Mouse (Mus musculus) midbrain, embryonic 16.5 days (tissue): Measurements from ENCODE around the gene 4930518I15Rik. TPM values are rescaled to one million over a fixed set of nuclear protein-coding genes. Genes with fewer than 3 reads are reported as not detected.
"Not testable (repeated sequence)": the region's sequence is repeated elsewhere in the genome, so short reads cannot be mapped to it uniquely, and the experiment has no call there.

Source experiments
- ATAC-seq: fragments of 200-750 bp; cut with Nextera tagmentation; 2 replicates; pipeline ENCODE4 v1.8.0; 2017; ENCODE audit warnings: moderate TSS enrichment
- H3K27ac ChIP-seq: fragments of 300-500 bp; sonication (generic); 2 replicates; pipeline ENCODE4 v1.5.1; 2014; ENCODE audit warnings: mild to moderate bottlenecking, low read length, mixed read lengths
- H3K27me3 ChIP-seq: fragments of 300-500 bp; sonication (generic); 2 replicates; pipeline ENCODE4 v1.6.1; 2014; ENCODE audit warnings: low read depth, low read length, mixed read lengths; ENCODE audit not compliant: control insufficient read depth, insufficient read depth
- H3K36me3 ChIP-seq: fragments of 300-500 bp; sonication (generic); 2 replicates; pipeline ENCODE4 v1.6.1; 2014; ENCODE audit warnings: mild to moderate bottlenecking, low read length, moderate library complexity, mixed read lengths; ENCODE audit not compliant: control insufficient read depth, insufficient read depth
- H3K4me1 ChIP-seq: fragments of 300-500 bp; sonication (generic); 2 replicates; pipeline ENCODE4 v1.6.1; 2014; ENCODE audit warnings: mild to moderate bottlenecking, low read length, mixed read lengths; ENCODE audit not compliant: control insufficient read depth, insufficient read depth
- H3K4me2 ChIP-seq: fragments of 300-500 bp; sonication (generic); 2 replicates; pipeline ENCODE4 v1.6.1; 2014; ENCODE audit warnings: mild to moderate bottlenecking, low read length, mixed read lengths
- H3K4me3 ChIP-seq: fragments of 300-500 bp; sonication (generic); 2 replicates; pipeline ENCODE4 v1.5.1; 2014; ENCODE audit warnings: low read depth, mild to moderate bottlenecking, low read length, moderate library complexity, mixed read lengths
- H3K9ac ChIP-seq: fragments of 300-500 bp; sonication (generic); 2 replicates; pipeline ENCODE4 v1.6.1; 2014; ENCODE audit warnings: low read depth, low read length, mixed read lengths
- H3K9me3 ChIP-seq: fragments of 300-500 bp; sonication (generic); replicated peaks from 2 replicates; pipeline ENCODE4 v1.6.1; 2014; ENCODE audit warnings: mild to moderate bottlenecking, low read length, mixed read lengths; ENCODE audit not compliant: control insufficient read depth, poor library complexity, severe bottlenecking
- WGBS: fragments of 180-500 bp; shearing (Covaris S2); extraction: QIAGEN DNeasy Blood & Tissue Kit; methylation state at CpG from one replicate; pipeline ENCODE4 v1.1.7; 2014; 5-methylcytosine and 5-hydroxymethylcytosine counted together
- polyA plus RNA-seq: library from polyadenylated mRNA; unstranded; fragments of >200 nt; fragmentation: Nextera tagmentation; extraction: Ambion mirVana; gene quantifications from 2 replicates; pipeline ENCODE4 v1.2.1, GENCODE M21; 2015

4930518I15Rik gene
- polyA plus RNA-seq, 1 experiment from 2014 or later = 10.2 TPM

DNA sequence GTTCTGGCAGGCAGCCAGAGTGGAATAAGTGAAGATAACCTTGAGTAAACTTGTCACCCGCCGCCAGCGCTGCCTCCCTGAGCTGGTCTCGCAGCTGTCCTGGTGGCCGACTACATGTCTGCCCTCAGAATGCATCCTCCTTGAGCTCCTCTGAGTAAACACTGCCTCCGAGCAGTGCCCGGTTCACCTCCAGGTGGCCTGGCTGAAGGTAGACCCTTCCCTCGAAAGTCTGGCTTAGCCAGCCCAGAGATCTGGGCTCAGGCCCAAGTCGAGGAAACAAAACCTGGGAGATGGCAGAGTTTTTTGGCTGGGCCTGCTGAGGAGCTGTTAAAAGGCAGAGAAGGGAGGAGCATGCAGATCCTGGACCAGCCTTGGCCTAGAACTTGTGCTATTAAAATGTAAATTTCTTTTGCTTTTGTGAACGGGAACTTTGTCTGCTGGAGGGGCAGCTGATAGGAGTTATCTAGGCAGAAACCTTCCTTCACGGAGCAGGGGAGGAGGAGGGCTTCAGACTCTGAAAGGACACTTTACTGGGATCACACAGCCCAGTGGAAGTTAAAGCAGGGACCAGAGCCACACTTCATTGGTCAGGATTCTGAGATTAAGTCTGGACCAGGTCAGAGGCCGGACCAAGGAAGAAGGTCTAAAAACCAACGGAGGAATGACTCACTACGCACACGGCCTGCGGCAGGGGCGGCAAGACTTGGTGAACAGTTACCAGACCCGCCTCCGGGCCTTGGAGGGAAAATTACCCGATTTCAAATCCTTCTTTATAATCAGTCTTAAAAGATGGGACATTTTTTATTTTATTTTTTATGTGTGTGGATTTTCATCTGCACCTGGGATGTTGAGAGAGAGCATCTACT is 15.7 kb downstream of the 4930518I15Rik start:
- peak; percentile 54; the same call in 1 of the 2 replicates for ATAC-seq
- Histone ChIP-seq H3K36me3 (no peaks in the 10 kb centered on the region), H3K4me2 (peak overlapping the region; percentile 99), H3K27me3 (peaks cover 10% of the 10 kb centered on the region; the same call in 1 of the 2 replicates), H3K4me3 (peak overlapping the region; percentile 57), H3K9me3 (no peaks in the 10 kb centered on the region), H3K9ac (no peak overlapping the region), H3K4me1 (peaks cover 26% of the 10 kb centered on the region), H3K27ac (peak overlapping the region; percentile 70; the same call in 1 of the 2 replicates)
- WGBS = 7% methylated on average over 20 of the region's 20 CpGs

GRCm38 (mm10) chr2:156841028-156841840 is 16.5 kb downstream of the 4930518I15Rik start:
- H3K27me3 ChIP-seq = peaks cover 10% of the 10 kb centered on the region; the same call in 1 of the 2 replicates
- H3K4me1 ChIP-seq = peaks cover 26% of the 10 kb centered on the region
- H3K36me3 ChIP-seq = no peaks in the 10 kb centered on the region
- peak overlapping the region; percentile 99 for H3K4me2 ChIP-seq
- H3K4me3 ChIP-seq = peak overlapping the region; percentile 57
- peak overlapping the region; percentile 65 for H3K9ac ChIP-seq
- ATAC-seq = no peak
- under 1% methylated on average over 40 of the region's 42 CpGs for WGBS
- H3K9me3 ChIP-seq = no peaks in the 10 kb centered on the region
- peak overlapping the region; percentile 70 for H3K27ac ChIP-seq

DNA sequence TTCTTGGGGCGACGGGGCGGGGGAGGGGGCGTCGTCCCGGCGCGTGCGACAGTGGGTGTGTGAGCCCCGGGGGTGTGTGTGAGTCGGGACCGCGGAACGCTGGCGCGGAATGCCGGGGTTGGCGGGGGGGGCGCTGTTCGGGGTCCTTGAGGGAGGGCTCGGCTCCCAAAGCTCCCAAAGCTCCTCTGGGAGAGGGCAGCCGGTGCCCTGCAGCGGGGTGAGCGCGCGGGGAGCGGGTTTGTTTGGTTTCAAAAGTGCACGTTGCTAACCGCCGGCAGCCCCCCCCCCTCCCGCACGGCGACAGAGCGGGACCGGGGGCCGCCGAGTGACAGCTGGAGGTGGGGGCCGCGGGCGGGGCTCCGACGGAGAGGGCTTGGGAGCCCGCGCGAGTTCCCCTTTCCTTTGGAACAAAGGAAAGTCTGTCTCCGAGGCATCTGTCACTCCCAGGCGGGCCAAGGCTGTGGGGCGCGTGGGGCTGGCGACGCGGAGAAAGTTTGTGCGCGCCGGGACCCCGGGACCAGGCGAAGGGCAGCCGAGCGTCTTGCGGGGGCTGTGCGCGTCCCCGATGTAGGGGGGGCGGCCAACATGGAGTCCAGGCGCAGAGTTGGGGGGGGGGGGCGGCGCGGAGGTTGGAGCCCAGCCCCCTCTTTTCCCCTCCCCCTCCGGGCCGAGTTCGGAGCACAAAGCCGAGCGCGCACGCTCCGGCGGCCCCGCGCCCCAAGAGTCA is 17.3 kb downstream of the 4930518I15Rik start:
- Histone ChIP-seq H3K9me3 (no peaks in the 10 kb centered on the region), H3K27me3 (peaks cover 10% of the 10 kb centered on the region; the same call in 1 of the 2 replicates), H3K4me3 (peak overlapping the region; percentile 57), H3K9ac (peak overlapping the region; percentile 65), H3K4me1 (peaks cover 26% of the 10 kb centered on the region), H3K27ac (peak overlapping the region; percentile 70), H3K4me2 (peak overlapping the region; percentile 99), H3K36me3 (no peaks in the 10 kb centered on the region)
- under 1% methylated on average over 63 of the region's 79 CpGs for WGBS
- peak; percentile 47; the same call in 1 of the 2 replicates for ATAC-seq

DNA sequence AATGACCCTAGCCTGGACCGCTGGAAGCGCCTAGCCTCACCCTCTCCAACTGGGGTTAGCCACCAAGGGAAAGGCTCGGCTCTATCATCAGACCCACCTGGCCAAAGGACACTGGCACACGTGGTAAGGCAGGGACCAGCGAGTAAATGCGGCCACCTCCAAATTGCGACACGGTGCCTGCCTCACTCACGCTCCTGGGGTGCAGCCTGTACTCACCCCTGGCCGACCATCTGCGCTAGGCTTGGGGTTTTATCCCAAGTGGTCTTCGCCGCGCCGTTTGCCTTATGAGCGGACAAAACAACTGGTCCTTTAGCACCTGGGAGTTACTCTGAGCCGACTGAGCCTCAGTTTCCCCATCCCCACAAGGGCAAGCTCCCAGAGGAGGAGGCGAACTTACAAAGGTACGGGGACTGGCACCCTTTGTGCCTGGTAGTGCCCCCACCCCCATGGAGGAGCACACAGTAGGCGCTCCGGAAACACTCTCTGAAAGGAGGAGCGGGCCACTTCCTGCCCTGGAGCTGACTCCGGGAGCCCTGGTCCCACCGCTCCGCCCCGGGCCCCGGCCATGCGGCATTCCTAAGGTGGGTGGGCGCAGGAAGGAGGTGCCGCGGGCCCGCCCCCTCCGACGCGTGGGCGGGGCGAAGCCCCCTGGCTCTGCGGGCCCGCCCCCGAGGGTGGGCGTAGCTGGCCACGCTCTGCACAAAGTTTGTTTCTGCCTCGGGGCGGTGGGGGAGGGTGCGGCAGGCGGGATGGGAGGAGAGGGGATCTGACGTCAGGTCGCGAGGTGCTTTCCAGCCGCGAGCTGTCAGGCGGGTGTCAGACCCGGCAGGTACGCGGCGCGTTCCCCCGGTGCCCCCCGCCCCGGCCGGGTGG is 18.2 kb downstream of the 4930518I15Rik start, which contains the start of gene Tgif2:
Gene Tgif2, plus strand, starts transcription at position 689 of the 873 bp plus-strand sequence.
- H3K27ac ChIP-seq = peak within 1 kb of the TSS; percentile 70
- WGBS = 3% methylated on average over 53 of the region's 61 CpGs
- H3K4me3 ChIP-seq = peak within 1 kb of the TSS; percentile 57
- H3K9ac ChIP-seq = peak within 1 kb of the TSS; percentile 65
- peaks cover 10% of the 10 kb centered on the region; the same call in 1 of the 2 replicates for H3K27me3 ChIP-seq
- peak within 1 kb of the TSS; percentile 99 for H3K4me2 ChIP-seq
- H3K36me3 ChIP-seq = no peaks in the 10 kb centered on the region
- H3K4me1 ChIP-seq = peaks cover 26% of the 10 kb centered on the region
- no peaks in the 10 kb centered on the region for H3K9me3 ChIP-seq
- ATAC-seq = peak; percentile 69

DNA sequence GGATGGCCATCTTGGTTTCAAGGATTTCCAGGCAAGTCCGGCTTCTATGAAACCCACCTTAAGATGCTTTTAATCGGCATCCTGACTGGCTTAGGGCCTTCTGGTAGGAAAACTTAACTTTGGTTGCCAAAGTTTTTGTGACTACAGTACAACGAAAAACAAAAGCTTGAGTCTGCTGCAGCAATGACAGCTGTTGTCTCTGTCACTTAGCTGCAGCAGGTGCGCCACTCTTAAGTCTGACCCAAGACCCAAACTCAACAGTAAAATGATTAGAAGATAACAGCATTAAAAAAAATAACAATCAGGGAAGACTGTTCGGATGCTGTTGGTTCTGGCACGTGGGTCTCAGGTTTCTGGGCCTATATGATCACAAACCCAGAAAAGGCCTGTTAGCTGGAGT is 18.9 kb downstream of the 4930518I15Rik start:
- Histone ChIP-seq H3K4me2 (no peak overlapping the region), H3K4me1 (peaks cover 26% of the 10 kb centered on the region), H3K27ac (no peak overlapping the region), H3K4me3 (no peak overlapping the region), H3K9ac (no peak overlapping the region), H3K9me3 (no peaks in the 10 kb centered on the region), H3K36me3 (no peaks in the 10 kb centered on the region), H3K27me3 (peaks cover 10% of the 10 kb centered on the region; the same call in 1 of the 2 replicates)
- ATAC-seq = no peak
- 59% methylated on average over 6 of the region's 6 CpGs for WGBS

DNA sequence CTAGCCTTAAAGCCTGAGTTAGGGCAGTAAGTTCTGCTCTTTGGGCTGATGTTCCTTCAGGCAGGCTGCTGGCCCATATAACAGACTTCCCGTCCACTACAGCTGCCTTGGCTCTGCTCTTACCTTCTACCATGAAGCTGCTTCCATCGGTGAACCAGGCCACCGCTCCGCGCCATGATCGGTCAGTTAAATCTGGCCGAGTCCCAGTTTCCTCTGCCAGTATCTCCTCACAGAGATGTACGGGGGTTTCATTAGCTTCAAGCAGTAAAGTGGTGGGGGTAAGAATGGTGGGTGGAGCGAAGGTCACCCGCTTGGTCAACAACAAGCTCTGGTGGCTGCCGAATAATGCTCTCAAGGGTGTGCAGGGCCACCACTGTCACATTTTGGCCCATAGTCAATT is 23.4 kb downstream of the 4930518I15Rik start:
- H3K9me3 ChIP-seq = no peaks in the 10 kb centered on the region
- no peaks in the 10 kb centered on the region; the same call in 1 of the 2 replicates for H3K4me1 ChIP-seq
- H3K4me3 ChIP-seq = no peak overlapping the region
- H3K27me3 ChIP-seq = no peaks in the 10 kb centered on the region
- no peaks in the 10 kb centered on the region for H3K36me3 ChIP-seq
- no peak overlapping the region for H3K4me2 ChIP-seq
- H3K27ac ChIP-seq = no peak overlapping the region
- no peak overlapping the region for H3K9ac ChIP-seq
- ATAC-seq = no peak
- WGBS = 97% methylated on average over 11 of the region's 11 CpGs

GRCm38 (mm10) chr2:156825128-156825527 is 32.6 kb downstream of the 4930518I15Rik start:
- H3K27ac ChIP-seq, H3K4me3 ChIP-seq, H3K9me3 ChIP-seq, H3K9ac ChIP-seq, H3K27me3 ChIP-seq, ATAC-seq, H3K4me2 ChIP-seq, H3K36me3 ChIP-seq, H3K4me1 ChIP-seq: not testable (repeated sequence)
- 94% methylated on average over 6 of the region's 6 CpGs for WGBS

GRCm38 (mm10) chr2:156816116-156816515 is 41.6 kb downstream of the 4930518I15Rik start:
- Histone ChIP-seq H3K36me3 (no peaks in the 10 kb centered on the region), H3K27me3 (no peaks in the 10 kb centered on the region), H3K27ac (no peak overlapping the region), H3K9ac (no peak overlapping the region), H3K9me3 (no peaks in the 10 kb centered on the region), H3K4me2 (no peak overlapping the region), H3K4me3 (no peak overlapping the region), H3K4me1 (no peaks in the 10 kb centered on the region)
- WGBS = 62% methylated on average over 1 of the region's 1 CpGs
- no peak for ATAC-seq
